Mouse (Mus musculus) frontal cortex, postnatal 36 days (tissue): Measurements from ENCODE around the gene Unc79.

Experiments
- DNase-seq, 2 experiments: peaks; one replicate each; pipeline ENCODE4 v3.0.0; 2022; ENCODE audit warnings: low spot score in 2 of 2

The Unc79 gene

DNA sequence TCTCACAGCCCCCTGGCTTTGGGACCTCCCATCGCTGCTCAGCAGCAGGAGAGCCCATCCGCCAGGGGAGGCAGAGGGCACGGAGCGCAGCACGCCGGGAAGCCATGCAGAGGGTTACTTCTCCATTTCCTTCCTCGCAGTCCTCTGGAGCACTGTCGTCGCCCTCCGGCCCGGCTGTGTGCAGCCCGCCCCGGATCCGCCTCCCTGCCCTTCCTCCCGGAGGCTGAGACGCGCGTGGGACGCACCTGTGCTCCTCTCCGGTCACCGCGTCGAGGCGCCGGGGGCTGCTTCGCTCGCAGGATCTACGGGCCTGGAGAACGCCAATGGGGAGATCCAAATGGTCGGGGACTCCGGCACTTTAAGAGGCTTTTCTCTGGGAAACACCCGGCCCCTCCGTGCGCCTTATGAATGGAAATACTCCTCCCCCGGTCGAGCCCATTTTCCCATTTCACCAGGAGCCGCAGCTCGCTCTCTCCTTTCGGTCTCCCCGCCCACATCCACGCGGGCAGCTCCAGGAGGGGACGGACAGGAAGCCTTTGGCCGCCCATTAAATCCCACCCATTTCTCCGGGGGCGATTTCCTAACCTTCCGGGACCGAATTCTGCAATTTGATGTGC, at the start of gene Unc79:
Gene Unc79, plus strand, starts transcription at position 82 of the 617 bp plus-strand sequence.
- peak; percentile 90 for DNase-seq

DNA sequence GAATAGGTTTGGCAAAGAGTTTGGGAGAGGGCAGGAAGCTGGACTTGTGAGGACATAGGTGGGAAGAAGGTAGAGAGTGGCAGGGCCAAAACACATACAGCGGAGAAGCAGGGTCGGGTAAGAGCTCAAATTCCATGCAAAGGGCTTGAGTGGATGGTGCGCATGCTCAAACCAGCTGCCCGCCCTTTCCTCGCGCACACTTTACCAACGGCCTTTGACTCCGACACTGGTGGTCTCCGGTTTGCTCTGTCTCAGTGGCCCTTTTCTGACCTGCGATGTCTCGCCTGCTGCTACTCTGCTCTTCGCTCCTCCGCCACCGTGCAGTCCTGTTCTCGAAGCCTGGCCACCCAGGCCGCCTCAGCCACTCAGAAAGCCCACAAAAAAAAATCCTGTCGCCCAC, 49.6 kb upstream of the Unc79 start, which contains the start of gene Cox8c:
Gene Cox8c, plus strand, starts transcription at position 226 of the 400 bp plus-strand sequence.
- DNase-seq: no peak

DNA sequence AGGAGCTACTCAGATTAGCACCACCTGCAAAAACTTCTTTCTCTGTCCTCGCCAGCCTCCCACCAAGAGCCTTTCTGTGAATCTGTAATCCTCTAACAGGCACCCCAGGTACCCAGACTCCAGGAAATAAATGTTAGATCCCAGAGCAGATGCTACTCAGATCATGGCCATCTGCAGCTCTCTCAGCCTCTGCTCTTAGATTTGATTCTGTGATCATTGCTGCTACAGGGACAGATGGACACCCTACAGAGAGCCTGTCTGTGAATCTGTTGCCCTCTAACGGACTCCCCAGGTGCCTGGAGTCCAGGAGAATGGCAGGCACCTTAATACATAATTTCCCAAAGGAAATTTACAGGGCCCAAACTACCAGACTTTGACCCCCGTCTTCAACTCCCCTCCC, 40.5 kb upstream of the Unc79 start:
- no peak for DNase-seq

DNA sequence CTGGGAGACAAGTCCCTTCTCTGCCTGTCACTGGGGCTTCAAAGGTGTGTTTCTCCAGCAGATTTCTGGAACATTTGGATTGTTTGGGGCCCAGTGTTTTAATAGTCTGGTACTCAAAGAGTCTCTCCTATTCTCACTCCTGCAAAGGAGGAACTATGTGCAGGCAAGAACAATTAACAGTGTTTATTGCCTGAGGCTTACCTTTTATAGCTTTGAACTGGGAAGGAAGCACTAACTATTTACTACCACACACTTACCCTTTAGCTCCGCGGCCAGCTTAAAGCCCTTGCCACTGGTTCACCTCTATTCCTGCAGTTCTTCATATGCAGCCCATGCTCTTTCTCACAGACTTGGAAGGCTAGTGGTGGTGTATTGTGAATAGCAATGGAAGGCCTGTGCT, 32.6 kb upstream of the Unc79 start:
- no peak for DNase-seq

DNA sequence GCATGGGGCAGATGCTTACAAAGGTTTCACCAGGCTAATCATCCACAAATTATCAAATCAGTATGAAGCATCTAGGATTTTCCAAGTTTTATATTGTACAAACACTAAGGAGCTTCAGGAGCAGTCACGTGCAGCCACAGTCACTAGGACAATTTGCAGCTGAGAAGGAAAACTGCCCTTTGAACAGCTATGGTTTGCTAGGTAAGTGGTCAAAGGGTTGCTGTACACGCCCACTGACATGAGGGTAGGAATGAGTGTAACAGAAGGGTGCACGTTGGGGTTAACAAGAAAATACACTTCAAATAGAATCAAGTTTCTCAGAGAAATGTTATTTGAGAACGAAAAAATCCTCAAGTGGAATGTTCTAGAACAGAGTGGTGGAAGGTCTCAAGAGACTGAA, 18.9 kb upstream of the Unc79 start:
- DNase-seq: no peak

DNA sequence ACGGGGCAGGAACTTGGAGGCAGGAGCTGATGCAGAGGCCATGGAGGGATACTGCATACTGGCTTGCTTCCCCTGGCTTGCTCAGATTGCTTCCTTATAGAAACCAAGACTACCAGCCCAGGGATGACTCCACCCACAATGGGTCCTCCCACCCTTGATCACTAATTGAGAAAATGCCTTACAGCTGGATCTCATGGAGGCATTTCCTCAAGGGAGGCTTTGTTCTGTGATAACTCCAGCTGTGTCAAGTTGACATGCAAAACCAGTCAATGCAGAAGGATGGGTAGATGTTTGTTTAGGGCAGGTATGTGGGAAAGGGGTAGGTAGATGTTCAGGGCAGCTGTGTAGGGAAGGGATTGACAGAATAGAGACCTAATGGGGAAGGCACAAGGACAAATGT, 18.3 kb upstream of the Unc79 start:
- no peak for DNase-seq

DNA sequence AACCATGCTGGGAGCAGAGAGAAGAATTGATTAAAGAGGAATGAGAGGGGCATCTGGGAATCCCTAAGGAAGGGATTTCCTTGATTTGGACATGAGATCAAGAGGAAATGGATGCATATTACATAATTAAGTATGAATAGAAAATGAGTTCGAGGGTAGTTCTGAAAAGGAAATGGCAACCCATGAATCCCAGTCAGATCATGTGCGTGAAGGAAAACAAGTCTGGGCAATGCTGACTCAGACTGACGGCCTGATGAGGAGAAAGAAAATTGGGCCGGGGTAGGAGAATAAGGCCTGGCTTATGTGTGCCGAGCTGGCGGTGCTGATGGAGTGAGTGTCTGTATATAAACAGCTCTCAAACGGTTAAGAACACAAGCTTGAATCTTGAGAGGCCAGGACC, 17.9 kb upstream of the Unc79 start:
- no peak for DNase-seq

DNA sequence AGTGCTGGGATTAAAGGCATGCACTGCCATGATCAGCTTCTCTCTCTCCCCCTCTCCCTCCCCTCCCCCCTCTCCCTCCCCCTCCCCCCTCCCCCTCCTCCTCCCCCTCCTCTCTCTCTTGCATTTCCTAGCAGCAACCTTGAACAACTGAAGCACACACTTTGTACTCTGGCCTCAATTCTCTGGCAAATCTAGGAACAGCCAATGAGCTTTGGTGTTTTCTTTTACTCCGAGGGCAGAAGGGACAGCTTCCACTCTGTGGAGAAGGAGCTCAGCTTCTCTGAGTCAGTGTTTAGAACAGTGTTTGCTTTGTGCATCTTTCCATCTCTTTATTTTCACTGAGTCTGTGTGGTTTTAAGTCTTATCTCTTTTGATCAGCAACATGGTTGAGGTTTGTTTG, 12.8 kb upstream of the Unc79 start:
- DNase-seq: no peak

DNA sequence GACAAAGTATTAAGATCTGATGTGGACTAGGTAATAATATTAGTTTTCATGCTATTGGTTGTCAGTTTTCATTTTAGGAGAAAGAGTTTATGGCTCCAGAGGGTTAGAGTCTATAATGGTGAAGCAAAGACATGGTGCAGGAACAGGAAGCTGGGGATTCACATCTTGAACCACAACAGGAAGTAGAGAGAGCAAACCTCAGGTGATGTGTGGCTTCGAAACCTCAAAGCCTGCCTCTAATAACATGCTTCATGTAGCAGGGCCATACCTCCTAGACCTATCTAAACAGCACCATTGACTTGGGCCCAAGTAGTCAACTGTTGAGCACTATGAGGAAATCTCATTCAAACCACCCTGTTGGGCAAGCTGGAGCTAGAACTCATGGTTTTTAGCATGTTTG, 3.1 kb upstream of the Unc79 start:
- DNase-seq: no peak

DNA sequence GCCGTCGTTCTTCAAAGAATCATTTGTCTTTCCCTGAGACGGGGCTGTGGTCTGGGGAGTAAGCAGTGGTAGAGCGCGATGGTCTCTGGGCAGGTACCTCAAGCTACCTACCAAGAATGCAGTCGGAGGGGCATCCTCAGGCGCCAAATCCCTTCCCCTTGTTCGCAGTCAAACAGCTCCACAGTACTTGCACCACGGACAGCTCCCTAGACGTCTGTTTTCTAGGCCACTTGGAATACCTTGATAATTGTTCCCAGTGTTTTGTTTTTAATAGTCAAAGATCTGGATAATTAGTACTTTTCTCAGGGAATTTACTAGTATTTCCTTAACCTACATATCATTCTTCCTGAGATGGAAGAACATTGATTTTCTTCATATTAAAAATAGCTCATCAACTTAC, 833 bp upstream of the Unc79 start:
- no peak for DNase-seq

DNA sequence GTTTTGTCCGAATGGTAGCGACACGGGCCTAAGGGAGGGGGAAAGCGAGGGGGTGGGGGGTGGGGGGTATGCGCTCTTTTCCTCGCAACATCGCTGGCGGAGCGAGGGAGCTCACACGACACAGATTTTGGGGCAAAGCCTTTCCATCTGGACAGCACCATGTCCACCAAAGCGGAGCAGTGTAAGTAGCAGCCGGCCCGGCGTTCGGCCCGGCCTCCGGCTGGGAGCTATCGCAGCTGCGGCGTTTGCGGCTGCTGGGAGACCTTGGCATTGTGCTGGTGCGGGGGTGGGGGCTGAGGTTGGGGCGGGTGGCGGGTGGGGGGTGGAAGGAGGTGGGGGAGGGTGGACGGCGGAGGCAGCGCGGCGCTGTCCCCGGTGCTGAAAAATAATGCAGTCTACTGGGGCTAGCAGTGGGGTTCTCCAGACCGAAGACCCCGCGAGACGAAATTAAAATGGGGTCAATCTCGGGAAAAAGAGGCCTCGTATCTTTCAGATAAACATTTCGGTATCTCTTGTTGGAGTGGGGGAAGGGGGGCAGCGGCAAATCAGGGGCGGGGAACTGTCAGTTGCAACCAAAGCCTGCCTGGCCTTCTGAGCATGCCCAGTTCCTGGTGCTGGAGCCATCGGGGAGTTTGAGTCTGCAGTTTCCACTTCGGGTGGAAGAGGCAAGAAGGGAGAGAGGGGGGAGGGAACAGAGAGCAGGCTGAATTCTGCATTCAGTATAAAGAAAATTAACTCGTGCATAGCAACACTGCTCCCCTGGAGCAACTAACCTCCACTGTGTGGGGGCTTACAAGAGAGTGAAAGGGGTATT, 943 bp downstream of the Unc79 start:
- DNase-seq: peak; percentile 73 to 79

DNA sequence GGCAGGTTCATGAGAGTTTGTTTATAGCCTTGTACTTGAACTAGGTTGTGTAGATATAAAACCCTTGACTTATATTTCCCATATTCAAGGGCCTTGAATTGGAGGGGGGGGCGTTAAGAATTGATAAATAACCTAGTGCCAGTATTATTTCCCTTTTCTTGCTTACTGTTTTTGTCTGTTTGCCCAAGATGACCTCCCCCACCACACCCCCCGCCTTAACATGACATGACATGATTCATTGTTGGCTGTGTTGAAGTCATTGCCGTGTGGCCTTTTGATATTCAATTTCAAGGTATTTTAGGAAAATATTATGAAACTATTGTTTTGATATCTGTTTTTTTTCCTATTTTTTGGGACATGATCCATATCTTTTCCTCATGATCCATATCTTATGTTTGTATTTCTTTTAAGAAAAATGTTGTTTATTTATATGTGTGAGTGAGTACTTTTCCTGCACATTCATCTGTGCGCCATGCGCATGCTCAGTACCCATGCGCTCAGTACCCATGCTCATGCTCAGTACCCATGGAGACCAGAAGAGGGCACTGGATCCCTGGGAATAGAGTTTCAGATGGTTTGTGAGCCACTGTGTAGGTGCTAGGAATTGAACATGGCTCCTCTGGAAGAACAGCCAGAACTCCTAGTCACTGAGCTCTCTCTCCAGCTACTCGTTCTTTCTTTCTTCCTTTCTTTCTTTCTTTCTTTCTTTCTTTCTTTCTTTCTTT, 11.6 kb downstream of the Unc79 start:
- no peak for DNase-seq

DNA sequence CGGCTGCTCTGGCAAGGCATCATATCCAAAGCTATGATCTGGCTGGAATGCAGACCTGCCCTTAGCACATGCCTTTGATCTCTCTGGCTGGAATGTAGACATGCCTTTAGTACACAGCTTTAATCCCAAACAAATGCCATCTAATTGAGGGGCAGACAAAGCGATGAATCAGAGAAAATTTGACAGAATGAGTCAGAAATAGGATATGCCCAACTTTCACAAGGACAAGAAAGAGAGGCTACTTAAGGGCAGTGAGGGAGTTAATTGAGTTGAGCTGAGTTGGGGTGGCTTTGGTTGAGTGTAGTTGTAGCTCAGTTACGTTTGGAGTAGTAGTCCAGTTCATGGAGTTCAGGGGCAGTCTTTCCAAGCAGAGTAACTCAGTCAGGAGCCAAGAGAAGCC, 12.4 kb downstream of the Unc79 start:
- DNase-seq: no peak

DNA sequence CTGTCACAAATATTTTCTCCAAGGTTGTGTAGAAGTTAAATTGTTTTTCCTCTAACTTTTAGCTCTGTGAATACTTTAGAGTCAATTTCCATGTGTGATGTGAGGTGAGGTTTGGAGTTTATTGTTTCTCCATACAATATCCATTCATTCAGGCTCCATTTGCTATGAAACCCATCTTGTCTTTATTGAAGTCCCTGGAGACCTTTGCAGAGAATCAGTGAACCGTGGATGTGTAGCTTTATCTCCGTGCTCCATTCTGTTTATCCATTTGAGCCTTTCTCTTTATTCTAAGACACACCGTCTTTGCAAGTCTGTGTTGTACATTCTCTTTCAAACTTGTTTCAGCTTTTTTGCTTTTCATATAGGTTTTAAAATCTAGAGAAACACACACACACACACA, 15.8 kb downstream of the Unc79 start:
- DNase-seq: no peak

DNA sequence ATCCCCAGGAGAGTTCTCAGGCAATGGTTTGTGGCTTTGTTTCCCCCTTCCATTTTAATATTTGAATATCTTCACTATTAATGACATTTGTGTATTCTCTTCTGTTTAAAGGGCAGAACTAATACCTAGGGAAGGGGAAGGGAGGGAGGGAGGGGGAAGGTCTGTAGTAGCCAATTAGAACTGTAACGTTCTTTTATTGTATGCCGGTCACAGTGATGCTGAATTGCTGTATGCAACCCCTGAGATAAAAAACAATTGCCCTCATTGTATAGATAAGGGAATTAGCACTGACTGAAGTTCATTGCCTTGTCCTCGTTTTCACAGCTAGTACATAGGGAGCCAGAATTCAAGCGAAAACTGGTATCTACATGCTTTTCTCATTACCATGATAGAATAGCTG, 31.9 kb downstream of the Unc79 start:
- DNase-seq: no peak

DNA sequence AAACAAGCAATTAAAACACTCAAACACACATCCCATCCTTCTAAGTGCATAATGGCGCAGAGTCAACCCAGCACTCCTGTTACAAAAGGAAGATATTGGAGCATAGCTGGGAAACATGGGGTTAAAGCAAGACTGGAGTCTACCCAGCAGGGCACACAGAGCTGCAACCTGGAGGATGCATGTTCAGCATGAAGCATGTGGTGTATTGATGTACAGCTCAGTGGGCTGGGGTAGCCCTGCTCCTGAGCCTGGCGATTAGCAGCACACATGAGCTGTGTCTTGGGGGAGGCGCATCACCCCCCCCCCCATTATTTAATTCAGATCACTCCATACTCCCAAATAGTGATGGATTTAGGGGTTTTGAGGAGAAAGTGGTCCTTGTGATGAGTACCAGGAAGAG, 32.9 kb downstream of the Unc79 start:
- DNase-seq: no peak

DNA sequence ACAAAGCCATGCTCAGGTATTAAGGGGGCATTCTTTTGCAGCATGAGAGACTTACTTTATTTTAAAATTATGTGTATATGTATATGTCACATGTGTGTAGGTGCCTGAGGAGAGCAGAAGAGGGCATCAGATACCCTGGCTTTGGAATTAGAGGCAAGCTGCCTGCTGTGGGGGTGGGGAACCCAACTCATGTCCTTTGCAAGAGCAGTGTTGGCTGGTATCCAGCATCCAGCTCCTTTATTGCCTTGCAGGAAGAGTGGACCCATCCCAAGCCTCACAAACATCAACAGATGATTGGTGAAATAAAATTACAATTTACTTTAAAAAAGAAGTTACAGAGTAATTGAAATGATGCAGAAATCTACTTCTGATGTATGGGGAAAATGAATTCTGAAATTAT, 36.7 kb downstream of the Unc79 start:
- no peak for DNase-seq

DNA sequence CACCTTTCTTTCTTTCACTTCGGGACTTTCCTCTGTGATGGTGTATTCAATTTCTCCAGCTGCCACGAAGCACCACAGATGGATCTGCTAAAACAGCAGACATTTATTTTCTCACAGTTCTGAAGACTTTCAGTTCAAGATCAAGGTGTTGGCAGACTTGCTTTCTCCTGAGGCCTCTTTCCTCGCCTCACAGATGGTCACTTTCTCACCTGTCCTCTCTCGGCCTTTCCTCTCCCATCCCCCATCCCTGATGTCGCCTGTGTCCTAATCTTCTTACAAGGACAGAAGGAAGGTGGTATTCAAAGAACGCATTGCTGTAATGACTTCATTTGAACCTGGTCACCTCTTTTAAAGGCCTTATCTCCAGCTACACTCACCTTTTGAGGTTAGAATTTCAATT, 39.1 kb downstream of the Unc79 start:
- DNase-seq: peak in 1 of 2 experiments; percentile 23

DNA sequence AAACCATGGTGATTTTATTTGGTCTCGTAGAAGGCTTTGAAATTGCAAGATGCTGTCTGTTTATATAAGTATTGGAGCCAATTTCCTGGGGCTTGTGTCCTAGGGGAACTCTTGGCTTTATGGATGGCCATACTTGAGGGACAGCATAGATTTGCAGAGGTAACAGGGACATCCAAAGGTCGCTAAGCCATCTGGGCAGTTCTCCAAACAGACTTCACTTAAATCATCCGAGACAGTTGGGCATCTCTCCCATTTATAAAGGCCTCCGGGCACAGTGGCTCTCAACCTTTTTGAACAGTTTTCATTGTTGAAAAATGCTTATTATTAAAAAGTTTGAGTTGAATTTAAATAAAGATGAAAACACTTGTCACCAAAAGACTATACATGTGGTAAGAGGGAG, 59.8 kb downstream of the Unc79 start:
- no peak for DNase-seq

DNA sequence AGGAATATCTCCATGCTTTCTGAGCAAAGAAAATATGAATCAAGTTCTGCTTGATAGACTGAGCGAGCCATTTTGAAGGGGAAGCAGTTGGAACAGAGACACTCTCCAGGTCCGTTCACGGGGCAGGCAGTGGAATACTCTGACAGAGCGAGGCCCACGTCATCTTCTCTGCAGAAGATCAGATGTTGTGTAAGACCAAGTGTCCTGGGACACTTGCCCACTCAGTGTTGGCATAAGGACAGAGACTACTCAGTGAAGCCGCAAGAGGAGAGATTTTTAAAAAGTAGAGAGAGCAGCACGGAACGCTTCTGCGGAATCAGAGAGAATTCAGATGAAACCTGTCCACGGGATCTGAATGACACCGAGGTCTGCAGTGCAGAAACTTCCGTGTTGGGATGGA, 69.5 kb downstream of the Unc79 start:
- DNase-seq: no peak

DNA sequence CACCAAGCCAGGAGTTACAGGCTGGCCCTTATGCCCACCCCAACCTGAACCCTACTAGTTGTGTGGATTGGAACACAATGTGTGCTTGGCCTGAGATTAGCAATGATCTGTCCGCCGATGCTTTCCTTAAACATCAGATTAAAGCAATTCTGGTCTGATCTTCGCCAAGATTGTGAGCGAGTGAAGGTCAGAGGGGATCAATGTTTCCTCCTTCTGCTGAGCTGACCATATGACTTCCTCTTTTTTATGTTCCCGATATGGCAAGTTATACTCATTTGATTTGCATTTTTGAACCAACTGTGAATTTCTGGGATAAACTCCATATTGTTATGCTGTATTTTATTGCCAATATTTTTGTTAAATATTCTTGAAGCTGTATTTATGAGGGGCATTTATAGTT, 88.0 kb downstream of the Unc79 start:
- no peak for DNase-seq

DNA sequence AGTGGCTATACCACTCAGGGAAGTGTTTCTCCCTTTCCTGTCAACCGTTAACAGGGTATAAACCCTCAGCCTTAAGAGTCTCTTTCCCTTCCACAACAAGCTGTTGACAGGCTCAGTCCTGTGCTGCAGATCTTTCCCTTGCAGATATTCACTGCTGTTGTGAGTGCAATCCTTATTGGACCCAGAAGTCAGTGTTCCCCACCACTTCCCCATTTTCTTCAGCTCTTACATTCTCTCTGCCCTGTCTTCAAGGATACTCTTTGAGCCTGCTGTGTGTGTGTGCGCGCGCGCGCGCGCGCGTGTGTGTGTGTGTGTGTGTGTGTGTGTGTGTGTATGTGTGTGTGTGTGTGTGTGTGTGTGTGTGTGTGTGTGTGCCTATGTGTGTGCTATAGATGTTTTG, 90.7 kb downstream of the Unc79 start:
- DNase-seq: no peak

DNA sequence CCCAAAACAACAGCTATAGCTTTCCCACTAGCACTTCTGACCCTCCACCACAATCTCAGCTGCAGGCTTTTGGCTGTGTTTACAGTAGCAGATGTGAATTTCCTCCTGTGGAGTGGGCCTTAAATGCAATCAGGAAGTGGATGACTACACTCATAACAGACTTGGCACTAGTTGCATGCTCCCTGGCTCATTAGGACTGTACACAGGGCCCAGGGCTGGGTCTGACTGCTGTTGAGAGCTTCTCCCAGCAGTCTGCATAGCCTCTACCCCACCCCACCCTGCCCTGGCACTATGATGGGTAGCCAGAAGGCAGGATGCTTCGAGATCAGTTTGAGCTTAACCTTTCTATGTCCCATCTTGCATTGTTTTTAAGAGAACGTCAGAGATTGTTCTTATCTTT, 91.5 kb downstream of the Unc79 start:
- no peak for DNase-seq
